Mouse (Mus musculus) midbrain, embryonic 13.5 days (tissue): ENCODE measurements around the gene Aunip. TPM values are rescaled to one million over a fixed set of nuclear protein-coding genes. Genes with fewer than 3 reads are reported as not detected.

ENCODE experiments used
- ATAC-seq: fragments of 200-750 bp; cut with Nextera tagmentation; 2 replicates; pipeline ENCODE4 v1.8.0; 2017; ENCODE audit warnings: mild to moderate bottlenecking, moderate TSS enrichment, moderate library complexity
- H3K27ac ChIP-seq: fragments of 300-500 bp; sonication (generic); 2 replicates; pipeline ENCODE4 v1.5.1; 2015; ENCODE audit warnings: inconsistent platforms, mild to moderate bottlenecking, moderate library complexity
- H3K27me3 ChIP-seq: fragments of 300-500 bp; sonication (generic); 2 replicates; pipeline ENCODE4 v1.6.1; 2015; ENCODE audit warnings: mild to moderate bottlenecking, inconsistent platforms
- H3K36me3 ChIP-seq: fragments of 300-500 bp; sonication (generic); 2 replicates; pipeline ENCODE4 v1.6.1; 2015; ENCODE audit warnings: mild to moderate bottlenecking, inconsistent platforms
- H3K4me1 ChIP-seq: fragments of 300-500 bp; sonication (generic); replicated peaks from 2 replicates; pipeline ENCODE4 v1.6.1; 2015; ENCODE audit warnings: inconsistent platforms
- H3K4me2 ChIP-seq: fragments of 300-500 bp; sonication (generic); replicated peaks from 2 replicates; pipeline ENCODE4 v1.6.1; 2015; ENCODE audit warnings: moderate library complexity, mild to moderate bottlenecking, inconsistent platforms
- H3K4me3 ChIP-seq: fragments of 300-500 bp; sonication (generic); replicated peaks from 2 replicates; pipeline ENCODE4 v1.5.1; 2015; ENCODE audit warnings: mild to moderate bottlenecking, inconsistent platforms
- H3K9ac ChIP-seq: fragments of 300-500 bp; sonication (generic); replicated peaks from 2 replicates; pipeline ENCODE4 v1.6.1; 2015; ENCODE audit warnings: mild to moderate bottlenecking, inconsistent platforms
- H3K9me3 ChIP-seq: fragments of 300-500 bp; sonication (generic); 2 replicates; pipeline ENCODE4 v1.6.1; 2016; ENCODE audit warnings: mild to moderate bottlenecking, inconsistent platforms
- WGBS: fragments of 180-500 bp; shearing (Covaris S2); methylation state at CpG from one replicate; pipeline ENCODE4 v1.1.7; 2015; 5-methylcytosine and 5-hydroxymethylcytosine counted together
- polyA plus RNA-seq: library from polyadenylated mRNA; unstranded; fragments of >200 nt; fragmentation: Nextera tagmentation; extraction: Ambion mirVana; gene quantifications from 2 replicates; pipeline ENCODE4 v1.2.1, GENCODE M21; 2015

The Aunip gene
- polyA plus RNA-seq, 1 experiment from 2014 or later = 3.9 TPM

- H3K9me3 ChIP-seq = no peaks in the 10 kb centered on the region
- peak overlapping the region; percentile 76 for H3K27ac ChIP-seq
- H3K36me3 ChIP-seq = peaks cover 63% of the 10 kb centered on the region
- peak overlapping the region; percentile 42 for H3K9ac ChIP-seq
- WGBS = 33% methylated on average over 8 of the region's 8 CpGs
- no peaks in the 10 kb centered on the region for H3K27me3 ChIP-seq
- 0 out of 2 replicates have a peak overlapping the region, but pooled peaks have one; percentile 2 for H3K4me3 ChIP-seq
- peaks cover 55% of the 10 kb centered on the region for H3K4me1 ChIP-seq
- ATAC-seq = no peak
- H3K4me2 ChIP-seq = peak overlapping the region; percentile 2
These were observed 36.6 kb upstream of the Aunip start for GRCm38 (mm10) chr4:134474240-134474639.

GRCm38 (mm10) chr4:134476899-134477298 is 33.9 kb upstream of the Aunip start:
- H3K4me1 ChIP-seq = peaks cover 44% of the 10 kb centered on the region
- H3K27ac ChIP-seq = peak overlapping the region; percentile 69
- H3K36me3 ChIP-seq = peaks cover 52% of the 10 kb centered on the region
- no peaks in the 10 kb centered on the region for H3K27me3 ChIP-seq
- ATAC-seq = no peak
- no peaks in the 10 kb centered on the region for H3K9me3 ChIP-seq
- no peak overlapping the region for H3K4me2 ChIP-seq
- WGBS = 93% methylated on average over 8 of the region's 8 CpGs
- no peak overlapping the region for H3K9ac ChIP-seq
- H3K4me3 ChIP-seq = no peak overlapping the region

GRCm38 (mm10) chr4:134478031-134478430 is 32.8 kb upstream of the Aunip start:
- peak; percentile 61 for ATAC-seq
- H3K4me2 ChIP-seq = no peak overlapping the region
- peaks cover 41% of the 10 kb centered on the region for H3K36me3 ChIP-seq
- no peak overlapping the region for H3K9ac ChIP-seq
- H3K4me1 ChIP-seq = peaks cover 33% of the 10 kb centered on the region
- H3K4me3 ChIP-seq = no peak overlapping the region
- H3K27ac ChIP-seq = peak overlapping the region; percentile 69; the same call in 1 of the 2 replicates
- no peaks in the 10 kb centered on the region for H3K27me3 ChIP-seq
- H3K9me3 ChIP-seq = no peaks in the 10 kb centered on the region
- WGBS = 7% methylated on average over 9 of the region's 9 CpGs

GRCm38 (mm10) chr4:134479839-134480238 is 31.0 kb upstream of the Aunip start:
- Histone ChIP-seq H3K9ac (no peak overlapping the region), H3K4me3 (no peak overlapping the region), H3K9me3 (no peaks in the 10 kb centered on the region), H3K27me3 (no peaks in the 10 kb centered on the region), H3K4me2 (no peak overlapping the region), H3K4me1 (peaks cover 19% of the 10 kb centered on the region), H3K36me3 (peaks cover 27% of the 10 kb centered on the region), H3K27ac (no peak overlapping the region)
- no peak for ATAC-seq
- 89% methylated on average over 4 of the region's 4 CpGs for WGBS

- no peak overlapping the region for H3K9ac ChIP-seq
- no peak overlapping the region for H3K4me3 ChIP-seq
- H3K4me2 ChIP-seq = no peak overlapping the region
- no peaks in the 10 kb centered on the region for H3K27me3 ChIP-seq
- 25% methylated on average over 6 of the region's 6 CpGs for WGBS
- 0 out of 2 replicates have a peak, but pooled peaks have one; percentile 2 for ATAC-seq
- no peaks in the 10 kb centered on the region for H3K9me3 ChIP-seq
- no peak overlapping the region for H3K27ac ChIP-seq
- peaks cover 15% of the 10 kb centered on the region for H3K4me1 ChIP-seq
- H3K36me3 ChIP-seq = peaks cover 17% of the 10 kb centered on the region
These were observed 29.9 kb upstream of the Aunip start for GRCm38 (mm10) chr4:134480864-134481263.

- Histone ChIP-seq H3K27ac (no peak overlapping the region), H3K4me2 (no peak overlapping the region), H3K27me3 (no peaks in the 10 kb centered on the region), H3K4me3 (no peak overlapping the region), H3K4me1 (peaks cover 15% of the 10 kb centered on the region), H3K9me3 (no peaks in the 10 kb centered on the region), H3K9ac (no peak overlapping the region), H3K36me3 (peaks cover 13% of the 10 kb centered on the region)
- 63% methylated on average over 6 of the region's 6 CpGs for WGBS
- ATAC-seq = no peak
These were observed 29.5 kb upstream of the Aunip start for GRCm38 (mm10) chr4:134481270-134481669.

GRCm38 (mm10) chr4:134482442-134482841 is 28.4 kb upstream of the Aunip start:
- Histone ChIP-seq H3K4me1 (peaks cover 14% of the 10 kb centered on the region), H3K36me3 (peaks cover under 1% of the 10 kb centered on the region; the same call in 1 of the 2 replicates), H3K27me3 (no peaks in the 10 kb centered on the region), H3K9me3 (no peaks in the 10 kb centered on the region), H3K4me3 (no peak overlapping the region), H3K27ac (no peak overlapping the region), H3K9ac (no peak overlapping the region), H3K4me2 (no peak overlapping the region)
- WGBS = 83% methylated on average over 8 of the region's 8 CpGs
- ATAC-seq = no peak

GRCm38 (mm10) chr4:134483078-134483688 is 27.6 kb upstream of the Aunip start:
- Histone ChIP-seq H3K36me3 (no peaks in the 10 kb centered on the region), H3K4me1 (peaks cover 9% of the 10 kb centered on the region), H3K9me3 (no peaks in the 10 kb centered on the region), H3K27me3 (no peaks in the 10 kb centered on the region), H3K9ac (no peak overlapping the region), H3K27ac (no peak overlapping the region), H3K4me3 (no peak overlapping the region), H3K4me2 (no peak overlapping the region)
- ATAC-seq = no peak
- 72% methylated on average over 6 of the region's 6 CpGs for WGBS

GRCm38 (mm10) chr4:134483696-134484095 is 27.1 kb upstream of the Aunip start:
- WGBS = 55% methylated on average over 6 of the region's 6 CpGs
- Histone ChIP-seq H3K36me3 (no peaks in the 10 kb centered on the region), H3K27ac (no peak overlapping the region), H3K4me2 (no peak overlapping the region), H3K4me3 (no peak overlapping the region), H3K27me3 (no peaks in the 10 kb centered on the region), H3K4me1 (peaks cover 4% of the 10 kb centered on the region), H3K9me3 (no peaks in the 10 kb centered on the region), H3K9ac (no peak overlapping the region)
- ATAC-seq = no peak

- Histone ChIP-seq H3K4me2 (no peak overlapping the region), H3K4me3 (no peak overlapping the region), H3K9ac (no peak overlapping the region), H3K27me3 (no peaks in the 10 kb centered on the region), H3K4me1 (no peaks in the 10 kb centered on the region), H3K9me3 (no peaks in the 10 kb centered on the region), H3K36me3 (no peaks in the 10 kb centered on the region), H3K27ac (no peak overlapping the region)
- no peak for ATAC-seq
- WGBS = 85% methylated on average over 10 of the region's 10 CpGs
These were observed 26.6 kb upstream of the Aunip start for GRCm38 (mm10) chr4:134484231-134484630.

GRCm38 (mm10) chr4:134485151-134485900 is 25.5 kb upstream of the Aunip start:
- no peak overlapping the region for H3K27ac ChIP-seq
- no peak overlapping the region for H3K9ac ChIP-seq
- WGBS = 86% methylated on average over 5 of the region's 5 CpGs
- H3K36me3 ChIP-seq = no peaks in the 10 kb centered on the region
- H3K4me3 ChIP-seq = no peak overlapping the region
- no peaks in the 10 kb centered on the region for H3K4me1 ChIP-seq
- H3K9me3 ChIP-seq = no peaks in the 10 kb centered on the region
- no peak for ATAC-seq
- H3K4me2 ChIP-seq = no peak overlapping the region
- H3K27me3 ChIP-seq = no peaks in the 10 kb centered on the region

GRCm38 (mm10) chr4:134488211-134488610 is 22.6 kb upstream of the Aunip start:
- H3K36me3 ChIP-seq = no peaks in the 10 kb centered on the region
- ATAC-seq = no peak
- H3K4me3 ChIP-seq = no peak overlapping the region
- no peak overlapping the region for H3K4me2 ChIP-seq
- H3K27ac ChIP-seq = no peak overlapping the region
- no peaks in the 10 kb centered on the region for H3K9me3 ChIP-seq
- 93% methylated on average over 5 of the region's 5 CpGs for WGBS
- H3K4me1 ChIP-seq = no peaks in the 10 kb centered on the region
- H3K27me3 ChIP-seq = no peaks in the 10 kb centered on the region
- H3K9ac ChIP-seq = no peak overlapping the region
